Mouse (Mus musculus): ENCODE measurements around the gene Slc28a3.
A peak's percentile ranks its signal among the peaks of the same experiment; 100 is the strongest.

Slc28a3 gene

GRCm38 (mm10) chr13:58610716-58611115, at the start of gene Slc28a3:
Slc28a3 (minus strand) TSS chr13:58610877.
- DNase-seq (ENCODE audit: low read depth, low spot score): no peak

GRCm38 (mm10) chr13:58657987-58658386, 47.3 kb upstream of the Slc28a3 start:
- peak; percentile 43 for DNase-seq (ENCODE audit: low read depth, low spot score)

- no peak for DNase-seq (ENCODE audit: low read depth, low spot score)
These were observed 46.2 kb upstream of the Slc28a3 start for GRCm38 (mm10) chr13:58656885-58657284.

- DNase-seq (ENCODE audit: low read depth, low spot score): peak; percentile 14
These were observed 44.9 kb upstream of the Slc28a3 start for GRCm38 (mm10) chr13:58655552-58655951.

- peak; percentile 77 for DNase-seq (ENCODE audit: low read depth, low spot score)
These were observed 29.7 kb upstream of the Slc28a3 start for GRCm38 (mm10) chr13:58640330-58640729.

GRCm38 (mm10) chr13:58638950-58639349, 28.3 kb upstream of the Slc28a3 start:
- DNase-seq (ENCODE audit: low read depth, low spot score): peak; percentile 91

GRCm38 (mm10) chr13:58637360-58638002, 26.8 kb upstream of the Slc28a3 start:
- peak; percentile 84 for DNase-seq (ENCODE audit: low read depth, low spot score)

GRCm38 (mm10) chr13:58633887-58634286, 23.2 kb upstream of the Slc28a3 start:
- DNase-seq (ENCODE audit: low read depth, low spot score): no peak

- DNase-seq (ENCODE audit: low read depth, low spot score): no peak
These were observed 20.1 kb upstream of the Slc28a3 start for GRCm38 (mm10) chr13:58630756-58631155.

- DNase-seq (ENCODE audit: low read depth, low spot score): no peak
These were observed 18.8 kb upstream of the Slc28a3 start for GRCm38 (mm10) chr13:58629365-58630050.

- no peak for DNase-seq (ENCODE audit: low read depth, low spot score)
These were observed 12.0 kb upstream of the Slc28a3 start for GRCm38 (mm10) chr13:58622647-58623046.

GRCm38 (mm10) chr13:58619301-58619700, 8.6 kb upstream of the Slc28a3 start:
- DNase-seq (ENCODE audit: low read depth, low spot score): no peak

GRCm38 (mm10) chr13:58610059-58610458, 618 bp downstream of the Slc28a3 start:
- DNase-seq (ENCODE audit: low read depth, low spot score): no peak

GRCm38 (mm10) chr13:58601201-58601855, 9.3 kb downstream of the Slc28a3 start:
- peak; percentile 13 for DNase-seq (ENCODE audit: low read depth, low spot score)

- no peak for DNase-seq (ENCODE audit: low read depth, low spot score)
These were observed 12.1 kb downstream of the Slc28a3 start for GRCm38 (mm10) chr13:58598578-58598977.

GRCm38 (mm10) chr13:58593129-58593528, 17.5 kb downstream of the Slc28a3 start:
- DNase-seq (ENCODE audit: low read depth, low spot score): peak; percentile 40

GRCm38 (mm10) chr13:58591912-58592311, 18.8 kb downstream of the Slc28a3 start:
- DNase-seq (ENCODE audit: low read depth, low spot score): no peak

GRCm38 (mm10) chr13:58590630-58591029, 20.0 kb downstream of the Slc28a3 start:
- peak; percentile 58 for DNase-seq (ENCODE audit: low read depth, low spot score)

- peak; percentile 89 for DNase-seq (ENCODE audit: low read depth, low spot score)
These were observed 21.2 kb downstream of the Slc28a3 start for GRCm38 (mm10) chr13:58589517-58589858.

- DNase-seq (ENCODE audit: low read depth, low spot score): peak; percentile 68
These were observed 21.8 kb downstream of the Slc28a3 start for GRCm38 (mm10) chr13:58588655-58589516.

- DNase-seq (ENCODE audit: low read depth, low spot score): no peak
These were observed 22.7 kb downstream of the Slc28a3 start for GRCm38 (mm10) chr13:58587962-58588361.

GRCm38 (mm10) chr13:58566181-58566580, 44.5 kb downstream of the Slc28a3 start:
- DNase-seq (ENCODE audit: low read depth, low spot score): no peak
